Mouse (Mus musculus) embryonic facial prominence, embryonic 14.5 days (tissue): ENCODE measurements around the gene Map2k4. TPM values are rescaled to one million over a fixed set of nuclear protein-coding genes. Genes with fewer than 3 reads are reported as not detected.

Experiments used
- ATAC-seq: fragments of 200-750 bp; cut with Nextera tagmentation; 2 replicates; pipeline ENCODE4 v1.8.0; 2017; ENCODE audit warnings: low read depth, moderate number of reproducible peaks, moderate TSS enrichment
- DNase-seq: peaks from one replicate; pipeline ENCODE4 v3.0.0-alpha.2; 2015; ENCODE audit warnings: low spot score
- H3K27ac ChIP-seq: fragments of 300-500 bp; sonication (generic); replicated peaks from 2 replicates; pipeline ENCODE4 v1.5.1; 2014; ENCODE audit warnings: low read depth, mild to moderate bottlenecking, low read length, moderate library complexity
- H3K27me3 ChIP-seq: fragments of 300-500 bp; sonication (generic); replicated peaks from 2 replicates; pipeline ENCODE4 v1.6.1; 2014; ENCODE audit warnings: low read length; ENCODE audit not compliant: control insufficient read depth, insufficient read depth
- H3K36me3 ChIP-seq: fragments of 300-500 bp; sonication (generic); 2 replicates; pipeline ENCODE4 v1.6.1; 2014; ENCODE audit warnings: low read length, mixed read lengths; ENCODE audit not compliant: control insufficient read depth, insufficient read depth
- H3K4me1 ChIP-seq: fragments of 300-500 bp; sonication (generic); 2 replicates; pipeline ENCODE4 v1.6.1; 2014; ENCODE audit warnings: antibody characterized with exemption, low read length; ENCODE audit not compliant: control insufficient read depth, insufficient read depth
- H3K4me2 ChIP-seq: fragments of 300-500 bp; sonication (generic); 2 replicates; pipeline ENCODE4 v1.6.1; 2014; ENCODE audit warnings: low read depth, mild to moderate bottlenecking, low read length, moderate library complexity, mixed read lengths
- H3K4me3 ChIP-seq: fragments of 300-500 bp; sonication (generic); 2 replicates; pipeline ENCODE4 v1.5.1; 2014; ENCODE audit warnings: low read depth, mild to moderate bottlenecking, low read length
- H3K9ac ChIP-seq: fragments of 300-500 bp; sonication (generic); 2 replicates; pipeline ENCODE4 v1.6.1; 2014; ENCODE audit warnings: low read depth, mild to moderate bottlenecking, low read length, moderate library complexity, mixed read lengths
- H3K9me3 ChIP-seq: fragments of 300-500 bp; sonication (generic); 2 replicates; pipeline ENCODE4 v1.6.1; 2016; ENCODE audit warnings: low read length; ENCODE audit not compliant: control insufficient read depth
- WGBS: fragments of 180-500 bp; shearing (Covaris S2); extraction: QIAGEN DNeasy Blood & Tissue Kit; methylation state at CpG from one replicate; pipeline ENCODE4 v1.1.7; 2014; 5-methylcytosine and 5-hydroxymethylcytosine counted together
- polyA plus RNA-seq: library from polyadenylated mRNA; unstranded; fragments of >200 nt; fragmentation: Nextera tagmentation; extraction: Ambion mirVana; gene quantifications from 2 replicates; pipeline ENCODE4 v1.2.1, GENCODE M21; 2014

The Map2k4 gene
- polyA plus RNA-seq, 1 experiment from 2014 or later, result 70.9 TPM

DNA sequence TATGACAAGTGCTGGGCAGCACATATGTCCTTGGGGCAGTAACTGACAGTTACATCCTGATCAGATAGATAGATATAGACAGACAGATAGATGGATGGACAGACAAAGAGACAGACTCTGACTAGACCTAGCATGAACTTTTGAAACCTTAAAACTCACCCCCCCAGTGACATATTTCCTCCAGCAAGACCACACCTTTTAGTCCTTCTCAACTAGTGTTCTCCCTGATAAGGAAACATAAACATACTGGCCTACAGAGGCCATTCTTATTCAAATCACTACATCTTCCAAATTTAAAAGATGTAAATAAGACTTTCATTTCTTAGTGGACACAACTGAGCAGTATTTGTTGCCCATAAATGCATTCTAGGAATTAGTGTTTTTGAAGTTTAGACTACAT is 19.7 kb downstream of the Map2k4 start:
- DNase-seq (no peak), ATAC-seq (no peak)
- Histone ChIP-seq H3K4me3 (no peak overlapping the region), H3K4me1 (no peaks in the 10 kb centered on the region), H3K27ac (no peak overlapping the region), H3K9me3 (no peaks in the 10 kb centered on the region), H3K36me3 (no peaks in the 10 kb centered on the region), H3K9ac (no peak overlapping the region), H3K4me2 (no peak overlapping the region), H3K27me3 (no peaks in the 10 kb centered on the region)

GRCm38 (mm10) chr11:65760912-65761311 is 27.2 kb downstream of the Map2k4 start:
- no peak overlapping the region for H3K4me3 ChIP-seq
- H3K36me3 ChIP-seq, result no peaks in the 10 kb centered on the region
- DNase-seq (no peak), ATAC-seq (no peak)
- H3K4me2 ChIP-seq, result no peak overlapping the region
- no peaks in the 10 kb centered on the region for H3K27me3 ChIP-seq
- no peak overlapping the region for H3K27ac ChIP-seq
- no peaks in the 10 kb centered on the region for H3K9me3 ChIP-seq
- H3K4me1 ChIP-seq, result no peaks in the 10 kb centered on the region
- H3K9ac ChIP-seq, result no peak overlapping the region
- WGBS, result 98% methylated on average over 2 of the region's 2 CpGs

DNA sequence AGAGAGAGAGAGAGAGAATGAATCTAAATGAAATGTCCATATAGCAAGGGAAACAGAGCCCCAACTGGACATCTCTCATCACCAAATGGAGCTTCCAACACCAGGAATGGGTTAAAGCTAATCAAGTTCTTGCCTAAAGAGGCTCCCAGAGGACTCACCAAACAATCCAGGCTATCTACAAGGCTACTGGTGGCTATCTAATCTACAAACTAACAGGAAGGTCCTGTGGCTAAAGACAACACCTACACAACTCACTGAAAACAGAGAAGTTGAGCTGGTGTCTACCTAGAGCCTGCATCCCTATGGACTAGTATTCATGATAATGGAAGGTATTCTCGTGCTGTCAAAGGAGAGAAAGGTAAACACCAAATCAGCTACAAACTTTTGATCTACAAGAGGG is 28.7 kb downstream of the Map2k4 start:
- Histone ChIP-seq H3K9me3 (no peaks in the 10 kb centered on the region), H3K9ac (no peak overlapping the region), H3K4me3 (no peak overlapping the region), H3K27me3 (no peaks in the 10 kb centered on the region), H3K4me1 (no peaks in the 10 kb centered on the region), H3K36me3 (no peaks in the 10 kb centered on the region), H3K27ac (no peak overlapping the region), H3K4me2 (no peak overlapping the region)
- WGBS, result 90% methylated on average over 1 of the region's 1 CpGs
- ATAC-seq (no peak), DNase-seq (no peak)

- Histone ChIP-seq H3K9me3 (no peaks in the 10 kb centered on the region), H3K27ac (no peak overlapping the region), H3K36me3 (no peaks in the 10 kb centered on the region), H3K4me2 (no peak overlapping the region), H3K4me1 (no peaks in the 10 kb centered on the region), H3K9ac (no peak overlapping the region), H3K27me3 (no peaks in the 10 kb centered on the region), H3K4me3 (no peak overlapping the region)
- no peak for ATAC-seq
- DNase-seq, result no peak
- 74% methylated on average over 4 of the region's 4 CpGs for WGBS
Observed at GRCm38 (mm10) chr11:65754161-65754560, 33.9 kb downstream of the Map2k4 start.

DNA sequence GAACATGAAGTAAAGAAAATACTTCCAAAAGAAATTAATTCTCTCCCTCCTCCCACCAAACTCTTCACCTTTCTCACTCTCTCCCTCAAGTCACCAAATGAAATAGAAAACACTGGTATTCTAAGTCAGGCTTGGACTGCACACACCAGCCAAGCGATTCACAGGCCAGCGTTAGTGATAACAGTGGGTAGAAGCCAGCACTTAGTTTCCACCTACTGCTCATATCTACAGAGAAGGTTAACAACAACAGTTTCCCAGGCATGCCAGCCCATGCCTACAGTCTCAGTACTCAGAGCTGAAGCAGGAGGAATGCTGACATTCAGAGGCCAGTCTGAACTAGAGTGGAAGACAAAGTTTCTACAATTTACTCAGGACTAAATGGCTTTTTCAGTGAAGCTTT is 34.5 kb downstream of the Map2k4 start:
- Histone ChIP-seq H3K27me3 (no peaks in the 10 kb centered on the region), H3K4me1 (no peaks in the 10 kb centered on the region), H3K9me3 (no peaks in the 10 kb centered on the region), H3K9ac (no peak overlapping the region), H3K27ac (no peak overlapping the region), H3K36me3 (no peaks in the 10 kb centered on the region), H3K4me3 (no peak overlapping the region), H3K4me2 (no peak overlapping the region)
- 96% methylated on average over 2 of the region's 2 CpGs for WGBS
- DNase-seq (no peak), ATAC-seq (no peak)

DNA sequence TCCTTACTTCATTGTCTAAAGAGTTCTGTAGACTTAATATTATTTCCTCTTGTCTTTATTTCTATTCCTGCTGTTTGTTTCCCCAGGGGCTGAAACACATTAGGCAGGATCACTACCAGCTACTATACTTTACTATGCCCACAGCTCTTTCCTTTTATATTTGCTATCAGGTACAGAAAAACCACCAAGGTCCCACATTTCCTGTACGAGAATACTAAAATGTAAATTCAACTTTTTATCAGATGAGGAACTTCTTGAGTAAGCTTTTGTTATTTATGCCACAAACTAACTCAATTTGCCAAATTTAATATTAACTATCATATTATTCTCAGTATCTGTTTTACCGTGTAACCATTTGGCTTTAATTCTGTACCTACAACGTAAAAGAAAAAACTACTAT is 37.6 kb downstream of the Map2k4 start:
- Histone ChIP-seq H3K4me1 (no peaks in the 10 kb centered on the region), H3K4me2 (no peak overlapping the region), H3K27me3 (no peaks in the 10 kb centered on the region), H3K9ac (no peak overlapping the region), H3K9me3 (no peaks in the 10 kb centered on the region), H3K36me3 (no peaks in the 10 kb centered on the region), H3K27ac (no peak overlapping the region), H3K4me3 (no peak overlapping the region)
- WGBS, result 70% methylated on average over 3 of the region's 3 CpGs
- ATAC-seq (no peak), DNase-seq (no peak)

DNA sequence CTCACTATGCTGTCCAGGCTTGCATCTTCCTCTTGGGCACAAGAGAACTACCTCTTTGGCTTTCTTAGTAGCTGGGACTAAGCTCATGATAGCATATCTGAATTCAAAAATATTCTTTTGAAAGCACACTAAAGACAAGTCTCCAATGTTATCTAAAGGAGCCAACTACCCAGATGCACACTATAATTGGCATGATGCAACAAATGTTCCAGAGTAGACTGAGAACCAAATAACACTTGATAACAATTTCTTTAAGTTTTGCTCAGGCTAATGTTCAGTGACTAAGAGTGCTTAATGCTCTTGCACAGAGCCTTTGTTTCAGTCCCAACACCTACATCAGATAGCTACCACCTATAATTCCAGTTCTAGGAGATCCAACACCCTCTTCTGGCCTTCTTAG is 40.7 kb downstream of the Map2k4 start:
- Histone ChIP-seq H3K27me3 (no peaks in the 10 kb centered on the region), H3K4me3 (no peak overlapping the region), H3K27ac (no peak overlapping the region), H3K9ac (no peak overlapping the region), H3K4me2 (no peak overlapping the region), H3K9me3 (no peaks in the 10 kb centered on the region), H3K36me3 (no peaks in the 10 kb centered on the region), H3K4me1 (no peaks in the 10 kb centered on the region)
- ATAC-seq (no peak), DNase-seq (no peak)

DNA sequence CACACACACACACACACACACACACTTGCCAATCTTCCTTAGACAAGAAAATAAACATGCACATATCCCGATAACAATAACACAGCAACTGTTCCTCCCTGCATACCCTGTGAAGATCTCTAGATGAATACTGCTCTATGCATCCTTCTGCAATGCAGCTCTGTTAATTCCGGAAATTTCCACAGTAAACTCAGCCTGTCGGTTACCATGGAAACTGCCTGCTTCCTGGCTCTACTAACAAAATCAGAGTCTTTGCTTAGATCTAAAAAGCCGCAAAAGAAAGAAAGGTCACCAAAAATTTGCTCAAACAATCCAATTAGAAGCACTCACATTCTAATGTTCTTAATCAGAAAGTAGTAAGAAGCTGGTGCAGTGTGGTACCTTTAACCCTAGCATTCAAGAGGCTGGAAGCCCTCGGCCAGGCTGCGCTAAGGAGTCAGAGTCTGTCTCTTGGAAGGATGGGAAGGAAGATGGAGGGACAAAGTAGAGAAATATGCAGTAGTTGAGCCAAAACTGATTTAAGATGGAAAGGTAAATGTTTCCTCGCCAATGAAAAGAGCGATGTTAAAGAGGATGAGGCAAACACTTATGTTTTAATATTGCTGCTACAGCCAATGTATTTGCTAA is 42.3 kb downstream of the Map2k4 start:
- Histone ChIP-seq H3K27me3 (no peaks in the 10 kb centered on the region), H3K9ac (no peak overlapping the region), H3K27ac (no peak overlapping the region), H3K36me3 (0 out of 2 replicates have a peak, but pooled peaks cover 4% of the 10 kb centered on the region), H3K9me3 (no peaks in the 10 kb centered on the region), H3K4me1 (no peaks in the 10 kb centered on the region), H3K4me3 (no peak overlapping the region), H3K4me2 (no peak overlapping the region)
- peak; percentile 59 for DNase-seq
- WGBS, result 76% methylated on average over 8 of the region's 8 CpGs
- no peak for ATAC-seq

- Histone ChIP-seq H3K27me3 (no peaks in the 10 kb centered on the region), H3K36me3 (0 out of 2 replicates have a peak, but pooled peaks cover 5% of the 10 kb centered on the region), H3K4me2 (no peak overlapping the region), H3K27ac (no peak overlapping the region), H3K4me3 (no peak overlapping the region), H3K4me1 (no peaks in the 10 kb centered on the region), H3K9me3 (no peaks in the 10 kb centered on the region), H3K9ac (no peak overlapping the region)
- WGBS, result 92% methylated on average over 3 of the region's 3 CpGs
- DNase-seq (no peak), ATAC-seq (no peak)
Observed at GRCm38 (mm10) chr11:65743866-65744265, 44.2 kb downstream of the Map2k4 start.
